In the genomic region with DNA sequence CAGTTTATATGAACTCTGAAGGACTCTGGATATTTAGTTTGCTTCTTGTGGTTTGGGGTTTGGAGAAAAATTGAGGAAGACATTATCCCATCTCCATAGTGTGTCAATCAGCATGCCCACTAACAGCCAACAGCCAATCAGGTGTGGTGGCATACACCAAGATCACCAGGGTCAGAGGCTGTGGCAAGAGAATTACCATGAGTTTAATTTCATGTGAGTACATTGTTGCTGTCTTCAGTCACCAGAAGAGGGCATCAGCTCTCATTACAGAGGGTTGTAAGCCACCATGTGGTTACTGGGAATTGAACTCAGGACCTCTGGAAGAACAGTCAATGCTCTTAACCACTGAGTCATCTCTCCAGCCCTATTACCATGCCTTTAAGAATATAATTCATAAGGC, we compare ENCODE assay signal across 15 mouse cellular contexts. TPM values are rescaled to one million over a fixed set of nuclear protein-coding genes. Genes with fewer than 3 reads are reported as not detected.
DNase-seq lines count a peak whose midpoint lies in the region; ATAC-seq and TF ChIP-seq lines count a peak whose summit lies in the region.
"Had no signal": no experiment of that assay in that cellular context is flagged by ENCODE, and none has a peak within 500 bp of the region (broad histone marks: within the 10 kb centered on the region; RNA-seq: fewer than 3 reads in every experiment).

No protein-coding gene starts in this region.

- H3K79me2 ChIP-seq in heart, adult 2 months (replicated peaks; ENCODE audit: control insufficient read depth, insufficient read depth, low read length), result no peaks in the 10 kb centered on the region

- H3K4me1 ChIP-seq in heart, adult 2 months (ENCODE audit: control insufficient read depth, insufficient read depth, low read length), result no peaks in the 10 kb centered on the region
- H3K4me1 ChIP-seq in midbrain, postnatal 0 days (ENCODE audit: insufficient read depth, low read length), result no peaks in the 10 kb centered on the region
- H3K4me1 ChIP-seq in midbrain, embryonic 15.5 days, result no peaks in the 10 kb centered on the region
- H3K4me1 ChIP-seq in hindbrain, embryonic 16.5 days (ENCODE audit: control insufficient read depth, insufficient read depth, low read depth, low read length), result no peaks in the 10 kb centered on the region
- H3K4me1 ChIP-seq: embryonic facial prominence, embryonic 12.5 days had no signal

- no peak overlapping the region for H3K27ac ChIP-seq in heart, adult 2 months
- H3K27ac ChIP-seq in midbrain, postnatal 0 days (ENCODE audit: low read depth, low read length), result no peak overlapping the region
- H3K27ac ChIP-seq in midbrain, embryonic 15.5 days, result no peak overlapping the region
- no peak overlapping the region for H3K27ac ChIP-seq in hindbrain, embryonic 16.5 days (ENCODE audit: low read depth, low read length)
- H3K27ac ChIP-seq: embryonic facial prominence, embryonic 12.5 days had no signal

- TF ChIP-seq EP300 in heart, adult 2 months (IDR thresholded peaks at IDR 0.05; ENCODE audit: insufficient read depth, low read depth, low read length), result no peak

- TF ChIP-seq CTCF in heart, adult 2 months (IDR thresholded peaks at IDR 0.05), result peak; percentile 45
- peak; percentile 45; the same call in 1 of the 2 replicates for TF ChIP-seq CTCF in midbrain, postnatal 0 days (IDR thresholded peaks at IDR 0.05)

- no peak overlapping the region for H3K9ac ChIP-seq in heart, adult 2 months (ENCODE audit: low read depth, low read length)
- H3K9ac ChIP-seq in midbrain, postnatal 0 days (replicated peaks; ENCODE audit: low read length, poor library complexity, severe bottlenecking), result no peak overlapping the region
- H3K9ac ChIP-seq in midbrain, embryonic 15.5 days, result no peak overlapping the region
- no peak overlapping the region for H3K9ac ChIP-seq in hindbrain, embryonic 16.5 days (ENCODE audit: low read depth, low read length)
- H3K9ac ChIP-seq: embryonic facial prominence, embryonic 12.5 days had no signal

- H3K9me3 ChIP-seq in midbrain, postnatal 0 days (ENCODE audit: low read length), result no peaks in the 10 kb centered on the region
- H3K9me3 ChIP-seq in midbrain, embryonic 15.5 days, result no peaks in the 10 kb centered on the region
- H3K9me3 ChIP-seq in hindbrain, embryonic 16.5 days (ENCODE audit: control insufficient read depth, low read length), result no peaks in the 10 kb centered on the region
- H3K9me3 ChIP-seq: embryonic facial prominence, embryonic 12.5 days had no signal

- no peaks in the 10 kb centered on the region; the same call in 1 of the 2 replicates for H3K36me3 ChIP-seq in heart, adult 2 months (ENCODE audit: control insufficient read depth, insufficient read depth, low read length)
- peaks cover 31% of the 10 kb centered on the region for H3K36me3 ChIP-seq in midbrain, postnatal 0 days (ENCODE audit: insufficient read depth, low read length)
- H3K36me3 ChIP-seq in midbrain, embryonic 15.5 days (replicated peaks), result peaks cover 38% of the 10 kb centered on the region
- H3K36me3 ChIP-seq in hindbrain, embryonic 16.5 days (ENCODE audit: control insufficient read depth, insufficient read depth, low read length), result peaks cover 35% of the 10 kb centered on the region

- DNase-seq in heart, adult 2 months, result no peak
- no peak for DNase-seq in heart, adult 8-10 months (ENCODE audit: low spot score)
- DNase-seq in midbrain, postnatal 0 days (ENCODE audit: low spot score), result no peak
- DNase-seq in adipocyte (ENCODE audit: low spot score), result peak; percentile 24
- no peak for DNase-seq in thymus, adult 18-20 months
- DNase-seq: adrenal gland, postnatal 10 days; heart, adult 11 months; kidney, postnatal 25 days; lung, adult 18-20 months; midbrain, embryonic 14.5 days; thymus, adult 2 months had no signal

- H3K4me3 ChIP-seq in heart, adult 2 months, result no peak overlapping the region
- no peak overlapping the region for H3K4me3 ChIP-seq in midbrain, postnatal 0 days (ENCODE audit: low read depth, low read length)
- no peak overlapping the region for H3K4me3 ChIP-seq in midbrain, embryonic 15.5 days
- H3K4me3 ChIP-seq in hindbrain, embryonic 16.5 days (ENCODE audit: low read length), result no peak overlapping the region
- H3K4me3 ChIP-seq: embryonic facial prominence, embryonic 12.5 days had no signal

- no peak for TF ChIP-seq POLR2A in heart, adult 2 months (IDR thresholded peaks at IDR 0.05; ENCODE audit: insufficient read depth, low read depth, low read length)

- H3K27me3 ChIP-seq in heart, adult 2 months (ENCODE audit: control insufficient read depth, insufficient read depth, low read length), result no peaks in the 10 kb centered on the region
- H3K27me3 ChIP-seq in midbrain, postnatal 0 days (ENCODE audit: insufficient read depth, low read length), result no peaks in the 10 kb centered on the region
- H3K27me3 ChIP-seq in midbrain, embryonic 15.5 days (replicated peaks), result no peaks in the 10 kb centered on the region
- no peaks in the 10 kb centered on the region for H3K27me3 ChIP-seq in hindbrain, embryonic 16.5 days (replicated peaks; ENCODE audit: control insufficient read depth, insufficient read depth, low read length)
- H3K27me3 ChIP-seq: embryonic facial prominence, embryonic 12.5 days had no signal

- ATAC-seq in midbrain, postnatal 0 days (ENCODE audit: low FRiP score), result no peak
- no peak for ATAC-seq in midbrain, embryonic 15.5 days (replicated peaks)
- ATAC-seq in hindbrain, embryonic 16.5 days, result no peak
- ATAC-seq: forebrain, embryonic 14.5 days had no signal

- H3K4me2 ChIP-seq in midbrain, postnatal 0 days (ENCODE audit: low read depth, low read length, poor library complexity, severe bottlenecking), result no peak overlapping the region
- H3K4me2 ChIP-seq in midbrain, embryonic 15.5 days, result no peak overlapping the region
- H3K4me2 ChIP-seq in hindbrain, embryonic 16.5 days (ENCODE audit: low read length), result no peak overlapping the region
- H3K4me2 ChIP-seq: embryonic facial prominence, embryonic 12.5 days had no signal

- intact Hi-C loops in heart, adult 2 months (cut with DNase I), result no loop called here

RNA-seq across cellular contexts. Expression of gene Rpl41, which starts 7.2 kb away (rescaled TPM):
- 1,000 to 10,000 TPM; 1,453 to 1,598 TPM for total RNA-seq in heart, adult 2 months (2021)
- 853 and 867 TPM in 2 replicates for polyA plus RNA-seq in heart, adult 2 months (2012; rRNA removed)
- 1,000 to 10,000 TPM; 1,313 to 1,574 (median 1,476) TPM for total RNA-seq in heart, adult 8-10 months (2022)
- 772 and 807 TPM in 2 replicates for total RNA-seq in midbrain, postnatal 0 days (2014; rRNA removed)
- 2,464 and 2,473 TPM in 2 replicates for polyA plus RNA-seq in midbrain, postnatal 0 days (2015; fragmentation: Nextera tagmentation; extraction: Ambion mirVana)
- polyA plus RNA-seq in midbrain, embryonic 15.5 days (2015; fragmentation: Nextera tagmentation; extraction: Ambion mirVana), result 2,126 and 2,161 TPM in 2 replicates
- polyA plus RNA-seq in hindbrain, embryonic 16.5 days (2015; fragmentation: Nextera tagmentation; extraction: Ambion mirVana), result 2,004 and 2,091 TPM in 2 replicates

RNA-seq across cellular contexts. Expression of gene Zc3h10, which starts 8.7 kb away (rescaled TPM):
- total RNA-seq in heart, adult 2 months (2021), result 1 to 10 TPM; 7.5 to 7.6 TPM
- 6.6 and 6.8 TPM in 2 replicates for polyA plus RNA-seq in heart, adult 2 months (2012; rRNA removed)
- total RNA-seq in heart, adult 8-10 months (2022), result 1 to 10 TPM; 5.7 to 9.9 (median 6.8) TPM
- total RNA-seq in midbrain, postnatal 0 days (2014; rRNA removed), result 20.6 and 30.3 TPM in 2 replicates
- polyA plus RNA-seq in midbrain, postnatal 0 days (2015; fragmentation: Nextera tagmentation; extraction: Ambion mirVana), result 12.0 and 12.5 TPM in 2 replicates
- polyA plus RNA-seq in midbrain, embryonic 15.5 days (2015; fragmentation: Nextera tagmentation; extraction: Ambion mirVana), result 20.8 and 22.7 TPM in 2 replicates
- polyA plus RNA-seq in hindbrain, embryonic 16.5 days (2015; fragmentation: Nextera tagmentation; extraction: Ambion mirVana), result 16.7 and 17.0 TPM in 2 replicates

RNA-seq across cellular contexts. Expression of gene Pa2g4, which starts 9.5 kb away (rescaled TPM):
- 10 to 100 TPM; 39.4 to 44.2 TPM for total RNA-seq in heart, adult 2 months (2021)
- polyA plus RNA-seq in heart, adult 2 months (2012; rRNA removed), result 19.5 and 35.6 TPM in 2 replicates
- total RNA-seq in heart, adult 8-10 months (2022), result 10 to 100 TPM; 35.0 to 47.9 (median 39.4) TPM
- 78.0 and 82.4 TPM in 2 replicates for total RNA-seq in midbrain, postnatal 0 days (2014; rRNA removed)
- polyA plus RNA-seq in midbrain, postnatal 0 days (2015; fragmentation: Nextera tagmentation; extraction: Ambion mirVana), result 107 and 110 TPM in 2 replicates
- 125 and 128 TPM in 2 replicates for polyA plus RNA-seq in midbrain, embryonic 15.5 days (2015; fragmentation: Nextera tagmentation; extraction: Ambion mirVana)
- polyA plus RNA-seq in hindbrain, embryonic 16.5 days (2015; fragmentation: Nextera tagmentation; extraction: Ambion mirVana), result 128 and 130 TPM in 2 replicates

RNA-seq across cellular contexts. Expression of gene Esyt1, which starts 30.6 kb away (rescaled TPM):
- total RNA-seq in heart, adult 2 months (2021), result 10 to 100 TPM; 16.4 to 17.9 TPM
- 23.6 and 24.7 TPM in 2 replicates for polyA plus RNA-seq in heart, adult 2 months (2012; rRNA removed)
- total RNA-seq in heart, adult 8-10 months (2022), result 10 to 100 TPM; 16.5 to 17.5 (median 17.1) TPM
- total RNA-seq in midbrain, postnatal 0 days (2014; rRNA removed), result 16.2 and 16.6 TPM in 2 replicates
- 7.3 and 7.4 TPM in 2 replicates for polyA plus RNA-seq in midbrain, postnatal 0 days (2015; fragmentation: Nextera tagmentation; extraction: Ambion mirVana)
- polyA plus RNA-seq in midbrain, embryonic 15.5 days (2015; fragmentation: Nextera tagmentation; extraction: Ambion mirVana), result 10.5 and 11.1 TPM in 2 replicates
- polyA plus RNA-seq in hindbrain, embryonic 16.5 days (2015; fragmentation: Nextera tagmentation; extraction: Ambion mirVana), result 13.5 and 16.6 TPM in 2 replicates

RNA-seq across cellular contexts. Expression of gene Erbb3, which starts 33.2 kb away (rescaled TPM):
- 1 to 10 TPM; 6.3 to 8.2 TPM for total RNA-seq in heart, adult 2 months (2021)
- polyA plus RNA-seq in heart, adult 2 months (2012; rRNA removed), result 5.5 and 7.7 TPM in 2 replicates
- total RNA-seq in heart, adult 8-10 months (2022), result 1 to 10 TPM; 6.9 to 8.5 (median 7.9) TPM
- 1.1 and 1.2 TPM in 2 replicates for total RNA-seq in midbrain, postnatal 0 days (2014; rRNA removed)
- 0.21 and 0.33 TPM in 2 replicates for polyA plus RNA-seq in midbrain, postnatal 0 days (2015; fragmentation: Nextera tagmentation; extraction: Ambion mirVana)
- polyA plus RNA-seq in midbrain, embryonic 15.5 days (2015; fragmentation: Nextera tagmentation; extraction: Ambion mirVana), result 0.42 and 0.56 TPM in 2 replicates
- polyA plus RNA-seq in hindbrain, embryonic 16.5 days (2015; fragmentation: Nextera tagmentation; extraction: Ambion mirVana), result 1.3 and 1.6 TPM in 2 replicates
